Mouse (Mus musculus): ENCODE data around the gene Orm2.

GRCm38 (mm10) chr4:63345261-63345660 is 17.0 kb upstream of the Orm2 start:
- no peak for TF ChIP-seq POLR2A (IDR thresholded peaks at IDR 0.05; ENCODE audit: low read depth, low read length)
- TF ChIP-seq CTCF (IDR thresholded peaks at IDR 0.05; ENCODE audit: extremely low read depth, insufficient read length, insufficient replicate concordance, low read depth, low read length), result no peak

Data from small intestine, adult 2 months (tissue).